21 mouse cellular contexts compared by ENCODE assay signal in genomic region chrX:105499472-105499871, GRCm38 (mm10). TPM values are rescaled to one million over a fixed set of nuclear protein-coding genes. Genes with fewer than 3 reads are reported as not detected.
DNase-seq lines count a peak whose midpoint lies in the region; TF ChIP-seq lines count a peak whose summit lies in the region.
"Not testable (repeated sequence)": the region's sequence is repeated elsewhere in the genome, so short reads cannot be mapped to it uniquely, and the experiment has no call there.
"Had no signal": no experiment of that assay in that cellular context is flagged by ENCODE, and none has a peak within 500 bp of the region (broad histone marks: within the 10 kb centered on the region; RNA-seq: fewer than 3 reads in every experiment).

Cypt2 (plus strand) TSS chrX:105499772.

- not testable (repeated sequence) for H3K27me3 ChIP-seq in testis, adult 2 months (ENCODE audit: control insufficient read depth, insufficient read depth, low read length)

- peak; percentile 3 for DNase-seq in adrenal gland, postnatal 10 days
- DNase-seq in kidney, postnatal 14 days, result peak; percentile 0
- DNase-seq in testis, postnatal 14 days (ENCODE audit: low spot score), result peak; percentile 2

- H3K36me3 ChIP-seq in testis, adult 2 months (ENCODE audit: control insufficient read depth, insufficient read depth, low read length), result not testable (repeated sequence)

- H3K4me1 ChIP-seq in testis, adult 2 months (ENCODE audit: control insufficient read depth, insufficient read depth, low read length), result not testable (repeated sequence)

- TF ChIP-seq POLR2A in testis, adult 2 months (IDR thresholded peaks at IDR 0.05; ENCODE audit: control insufficient read depth, low read depth, low read length), result not testable (repeated sequence)

- H3K27ac ChIP-seq in testis, adult 2 months (ENCODE audit: control insufficient read depth, insufficient read depth, low read depth, low read length), result not testable (repeated sequence)

- H3K4me3 ChIP-seq in testis, adult 2 months (ENCODE audit: control insufficient read depth, low read depth, low read length), result peak within 1 kb of the TSS; percentile 71

- not testable (repeated sequence) for TF ChIP-seq CTCF in testis, adult 2 months (IDR thresholded peaks at IDR 0.05; ENCODE audit: control insufficient read depth, insufficient read depth, insufficient replicate concordance, low read depth, low read length)

RNA-seq across cellular contexts. Expression of gene Cypt2, which starts in this region (rescaled TPM):
- total RNA-seq in adrenal gland, postnatal 10 days (2021), result not detected
- polyA plus RNA-seq in testis, adult 2 months (2012; rRNA removed), result 72.8 and 92.6 TPM in 2 replicates
- total RNA-seq: adrenal gland, adult 18-20 months; adrenal gland, adult 2 months; adrenal gland, adult 8-10 months; adrenal gland, postnatal 14 days; adrenal gland, postnatal 25 days; adrenal gland, postnatal 36 days; adrenal gland, postnatal 4 days; CH12.LX; ES-E14; G1E; MEL had no signal
- polyA plus RNA-seq: activated CD4-positive, CD25-positive, alpha-beta regulatory T cell, adult 4 months; adrenal gland, adult 2 months; brain, embryonic 14.5 days; C2C12; CD4-positive, CD25-positive, alpha-beta regulatory T cell, adult 4 months; cerebellum, adult 2 months; G1E; Patski had no signal

Comparison
In these comparisons a context has a peak if more than half of its experiments do, and no peak if none do; other contexts are left out.
1. Peak in DNase-seq in adrenal gland, postnatal 10 days; RNA of the gene not detected or under 1 TPM.